Mouse (Mus musculus) heart, embryonic 14.5 days (tissue): Measurements from ENCODE around the gene Hcfc1r1. TPM values are rescaled to one million over a fixed set of nuclear protein-coding genes. Genes with fewer than 3 reads are reported as not detected.

Experiments used
- ATAC-seq: fragments of 200-750 bp; cut with Nextera tagmentation; 2 replicates; pipeline ENCODE4 v1.8.0; 2017; ENCODE audit warnings: low read depth, moderate TSS enrichment; ENCODE audit not compliant: insufficient number of reproducible peaks, insufficient read depth, low FRiP score
- H3K27ac ChIP-seq, 2 experiments: fragments of 200-500 bp in 1 of 2; fragments of 300-500 bp in 1 of 2; sonication (generic) in 1 of 2; replicated peaks in 1 of 2; 2 replicates each; pipeline ENCODE4 v1.5.1; 2012 to 2014; ENCODE audit warnings: low read depth in 2 of 2, low read length in 2 of 2, control low read depth in 1 of 2, mild to moderate bottlenecking in 1 of 2, mixed read lengths in 1 of 2; ENCODE audit not compliant: control insufficient read depth in 1 of 2, insufficient read depth in 1 of 2
- H3K27me3 ChIP-seq: fragments of 300-500 bp; sonication (generic); 2 replicates; pipeline ENCODE4 v1.6.1; 2014; ENCODE audit warnings: mild to moderate bottlenecking, low read length, control low read depth; ENCODE audit not compliant: control insufficient read depth, insufficient read depth
- H3K36me3 ChIP-seq: fragments of 300-500 bp; sonication (generic); 2 replicates; pipeline ENCODE4 v1.6.1; 2014; ENCODE audit warnings: mild to moderate bottlenecking, control low read depth, low read length, mixed read lengths; ENCODE audit not compliant: control insufficient read depth, insufficient read depth
- H3K4me1 ChIP-seq, 2 experiments: fragments of 200-500 bp in 1 of 2; fragments of 300-500 bp in 1 of 2; sonication (generic) in 1 of 2; 2 replicates each; pipeline ENCODE4 v1.6.1; 2012 to 2014; ENCODE audit warnings: low read length in 2 of 2, control low read depth in 1 of 2, mixed read lengths in 1 of 2; ENCODE audit not compliant: control insufficient read depth in 2 of 2, insufficient read depth in 2 of 2
- H3K4me2 ChIP-seq: fragments of 300-500 bp; sonication (generic); 2 replicates; pipeline ENCODE4 v1.6.1; 2014; ENCODE audit warnings: mild to moderate bottlenecking, low read length
- H3K4me3 ChIP-seq, 2 experiments: fragments of 200-500 bp in 1 of 2; fragments of 300-500 bp in 1 of 2; sonication (generic) in 1 of 2; 2 replicates each; pipeline ENCODE4 v1.5.1; 2012 to 2014; ENCODE audit warnings: low read length in 2 of 2, mild to moderate bottlenecking in 2 of 2, control low read depth in 1 of 2, low read depth in 1 of 2, moderate library complexity in 1 of 2; ENCODE audit not compliant: control insufficient read depth in 1 of 2, insufficient read depth in 1 of 2
- H3K9ac ChIP-seq: fragments of 300-500 bp; sonication (generic); 2 replicates; pipeline ENCODE4 v1.6.1; 2014; ENCODE audit warnings: mild to moderate bottlenecking, low read length
- H3K9me3 ChIP-seq: fragments of 300-500 bp; sonication (generic); 2 replicates; pipeline ENCODE4 v1.6.1; 2016; ENCODE audit warnings: low read length, control low read depth; ENCODE audit not compliant: control insufficient read depth
- WGBS: fragments of 180-500 bp; shearing (Covaris S2); extraction: QIAGEN DNeasy Blood & Tissue Kit; methylation state at CpG from one replicate; pipeline ENCODE4 v1.1.7; 2014; 5-methylcytosine and 5-hydroxymethylcytosine counted together
- polyA plus RNA-seq: library from polyadenylated mRNA; unstranded; fragments of >200 nt; fragmentation: Nextera tagmentation; extraction: Ambion mirVana; gene quantifications from 2 replicates; pipeline ENCODE4 v1.2.1, GENCODE M21; 2014

Hcfc1r1 gene
- polyA plus RNA-seq, 1 experiment from 2014 or later, result 403 TPM

GRCm38 (mm10) chr17:23664556-23665021 is 8.8 kb upstream of the Hcfc1r1 start:
- H3K4me2 ChIP-seq, result no peak overlapping the region
- WGBS, result 17% methylated on average over 5 of the region's 5 CpGs
- ATAC-seq, result no peak
- no peak overlapping the region for H3K27ac ChIP-seq
- peaks cover 36% of the 10 kb centered on the region for H3K27me3 ChIP-seq
- H3K4me1 ChIP-seq, result peaks cover 0 to 3% of the 10 kb centered on the region in 2 experiments; a peak in 1 of 4 replicates
- H3K4me3 ChIP-seq, result no peak overlapping the region
- H3K36me3 ChIP-seq, result peaks cover 35% of the 10 kb centered on the region
- H3K9me3 ChIP-seq, result no peaks in the 10 kb centered on the region
- no peak overlapping the region for H3K9ac ChIP-seq

GRCm38 (mm10) chr17:23665511-23665910 is 7.9 kb upstream of the Hcfc1r1 start:
- ATAC-seq, result no peak

GRCm38 (mm10) chr17:23670516-23671074 is 2.8 kb upstream of the Hcfc1r1 start:
- ATAC-seq, result no peak
- Histone ChIP-seq H3K4me1 (peaks cover 11 to 21% of the 10 kb centered on the region in 2 experiments), H3K9ac (no peak overlapping the region), H3K27ac (no peak overlapping the region), H3K27me3 (no peaks in the 10 kb centered on the region), H3K36me3 (peaks cover 45% of the 10 kb centered on the region), H3K4me3 (no peak overlapping the region), H3K4me2 (no peak overlapping the region), H3K9me3 (no peaks in the 10 kb centered on the region)
- 88% methylated on average over 7 of the region's 7 CpGs for WGBS

More at GRCm38 (mm10) chr17:23665511-23665910, 7.9 kb upstream of the Hcfc1r1 start:
- no peak overlapping the region for H3K27ac ChIP-seq
- 73% methylated on average over 14 of the region's 14 CpGs for WGBS
- peaks cover 44% of the 10 kb centered on the region for H3K36me3 ChIP-seq
- peaks cover 0 to 2% of the 10 kb centered on the region in 2 experiments; a peak in 1 of 4 replicates for H3K4me1 ChIP-seq
- H3K9ac ChIP-seq, result no peak overlapping the region
- no peak overlapping the region for H3K4me2 ChIP-seq
- no peak overlapping the region for H3K4me3 ChIP-seq
- no peaks in the 10 kb centered on the region for H3K9me3 ChIP-seq
- H3K27me3 ChIP-seq, result peaks cover 27% of the 10 kb centered on the region

- WGBS, result 90% methylated on average over 3 of the region's 3 CpGs
- ATAC-seq, result no peak
These were observed 1.9 kb upstream of the Hcfc1r1 start for GRCm38 (mm10) chr17:23671519-23671918.

GRCm38 (mm10) chr17:23672761-23673160 is 635 bp upstream of the Hcfc1r1 start:
- peaks cover 29% of the 10 kb centered on the region for H3K36me3 ChIP-seq
- ATAC-seq, result no peak
- peaks cover 12 to 34% of the 10 kb centered on the region in 2 experiments for H3K4me1 ChIP-seq
- H3K9ac ChIP-seq, result peak overlapping the region; percentile 91
- no peaks in the 10 kb centered on the region for H3K9me3 ChIP-seq
- H3K4me2 ChIP-seq, result peak overlapping the region; percentile 85
- H3K27ac ChIP-seq, result 0 out of 4 replicates have a peak overlapping the region, but pooled peaks of 1 of the 2 experiments have one; percentile 17
- 60% methylated on average over 3 of the region's 3 CpGs for WGBS
- 0 out of 2 replicates have a peak, but pooled peaks cover under 1% of the 10 kb centered on the region for H3K27me3 ChIP-seq
- peak overlapping the region in 1 of 2 experiments; percentile 72; a peak in 2 of 4 replicates for H3K4me3 ChIP-seq

More at GRCm38 (mm10) chr17:23671519-23671918, 1.9 kb upstream of the Hcfc1r1 start:
- Histone ChIP-seq H3K9me3 (no peaks in the 10 kb centered on the region), H3K36me3 (peaks cover 41% of the 10 kb centered on the region), H3K27ac (no peak overlapping the region), H3K4me1 (peaks cover 12 to 30% of the 10 kb centered on the region in 2 experiments), H3K9ac (no peak overlapping the region), H3K4me3 (no peak overlapping the region), H3K4me2 (no peak overlapping the region), H3K27me3 (no peaks in the 10 kb centered on the region)

- H3K27ac ChIP-seq, result peak overlapping the region; percentile 97 to 99
- WGBS, result 11% methylated on average over 9 of the region's 9 CpGs
- H3K9me3 ChIP-seq, result no peaks in the 10 kb centered on the region
- H3K4me1 ChIP-seq, result peaks cover 16 to 38% of the 10 kb centered on the region in 2 experiments
- H3K36me3 ChIP-seq, result peaks cover 12% of the 10 kb centered on the region
- no peak for ATAC-seq
- H3K27me3 ChIP-seq, result peaks cover 17% of the 10 kb centered on the region
- H3K4me2 ChIP-seq, result peak overlapping the region; percentile 85
- H3K4me3 ChIP-seq, result peak overlapping the region; percentile 72 to 95
- peak overlapping the region; percentile 91 for H3K9ac ChIP-seq
These were observed 1.0 kb downstream of the Hcfc1r1 start for GRCm38 (mm10) chr17:23674271-23674952.

GRCm38 (mm10) chr17:23675127-23675526 is 1.7 kb downstream of the Hcfc1r1 start:
- ATAC-seq, result no peak
- peaks cover 25% of the 10 kb centered on the region for H3K27me3 ChIP-seq
- H3K4me1 ChIP-seq, result peaks cover 18 to 40% of the 10 kb centered on the region in 2 experiments
- H3K4me3 ChIP-seq, result peak overlapping the region; percentile 72 to 95
- H3K4me2 ChIP-seq, result peak overlapping the region; percentile 85
- H3K36me3 ChIP-seq, result peaks cover 5% of the 10 kb centered on the region
- 8% methylated on average over 5 of the region's 5 CpGs for WGBS
- peak overlapping the region; percentile 91 for H3K9ac ChIP-seq
- peak overlapping the region; percentile 97 to 99 for H3K27ac ChIP-seq
- H3K9me3 ChIP-seq, result no peaks in the 10 kb centered on the region
